Mouse (Mus musculus): ENCODE measurements around the gene Manf. TPM values are rescaled to one million over a fixed set of nuclear protein-coding genes. Genes with fewer than 3 reads are reported as not detected.

Gene Manf
- polyA plus RNA-seq, 1 experiment from 2014 or later = 211 TPM

- no peak for ATAC-seq
- Histone ChIP-seq H3K4me3 (ENCODE audit: low read depth, low read length) (no peak overlapping the region), H3K27ac (ENCODE audit: low read depth, low read length) (no peak overlapping the region), H3K27me3 (replicated peaks; ENCODE audit: control insufficient read depth, insufficient read depth, low read length) (no peaks in the 10 kb centered on the region), H3K4me1 (replicated peaks; ENCODE audit: control insufficient read depth, insufficient read depth, low read length) (no peaks in the 10 kb centered on the region), H3K36me3 (ENCODE audit: control insufficient read depth, insufficient read depth) (no peaks in the 10 kb centered on the region), H3K9me3 (ENCODE audit: control insufficient read depth) (no peaks in the 10 kb centered on the region), H3K4me2 (replicated peaks; ENCODE audit: low read depth) (no peak overlapping the region), H3K9ac (ENCODE audit: low read depth, low read length) (no peak overlapping the region)
- peak; percentile 65 for TF ChIP-seq CTCF (IDR thresholded peaks at IDR 0.05; ENCODE audit: low read depth)
- WGBS = 100% methylated on average over 1 of the region's 1 CpGs
Observed at GRCm38 (mm10) chr9:106819201-106819600, 72.6 kb downstream of the Manf start.

- 79% methylated on average over 6 of the region's 6 CpGs for WGBS
- H3K4me1 ChIP-seq (replicated peaks; ENCODE audit: control insufficient read depth, insufficient read depth, low read length) = no peaks in the 10 kb centered on the region
- no peak overlapping the region for H3K4me3 ChIP-seq (ENCODE audit: low read depth, low read length)
- H3K4me2 ChIP-seq (replicated peaks; ENCODE audit: low read depth) = no peak overlapping the region
- no peak for ATAC-seq
- no peak for TF ChIP-seq CTCF (IDR thresholded peaks at IDR 0.05; ENCODE audit: low read depth)
- no peak overlapping the region for H3K9ac ChIP-seq (ENCODE audit: low read depth, low read length)
- no peak overlapping the region for H3K27ac ChIP-seq (ENCODE audit: low read depth, low read length)
- no peaks in the 10 kb centered on the region for H3K9me3 ChIP-seq (ENCODE audit: control insufficient read depth)
- H3K27me3 ChIP-seq (replicated peaks; ENCODE audit: control insufficient read depth, insufficient read depth, low read length) = no peaks in the 10 kb centered on the region
- no peaks in the 10 kb centered on the region for H3K36me3 ChIP-seq (ENCODE audit: control insufficient read depth, insufficient read depth)
Observed at GRCm38 (mm10) chr9:106818191-106818590, 73.6 kb downstream of the Manf start.

- H3K27me3 ChIP-seq (replicated peaks; ENCODE audit: control insufficient read depth, insufficient read depth, low read length) = no peaks in the 10 kb centered on the region
- no peak overlapping the region for H3K4me2 ChIP-seq (replicated peaks; ENCODE audit: low read depth)
- no peak for ATAC-seq
- H3K4me3 ChIP-seq (ENCODE audit: low read depth, low read length) = no peak overlapping the region
- no peaks in the 10 kb centered on the region for H3K36me3 ChIP-seq (ENCODE audit: control insufficient read depth, insufficient read depth)
- no peaks in the 10 kb centered on the region for H3K9me3 ChIP-seq (ENCODE audit: control insufficient read depth)
- no peak for TF ChIP-seq CTCF (IDR thresholded peaks at IDR 0.05; ENCODE audit: low read depth)
- no peak overlapping the region for H3K27ac ChIP-seq (ENCODE audit: low read depth, low read length)
- 80% methylated on average over 4 of the region's 4 CpGs for WGBS
- no peaks in the 10 kb centered on the region for H3K4me1 ChIP-seq (replicated peaks; ENCODE audit: control insufficient read depth, insufficient read depth, low read length)
- no peak overlapping the region for H3K9ac ChIP-seq (ENCODE audit: low read depth, low read length)
Observed at GRCm38 (mm10) chr9:106806503-106806902, 85.3 kb downstream of the Manf start.

- no peak overlapping the region for H3K4me3 ChIP-seq (ENCODE audit: low read depth, low read length)
Observed at GRCm38 (mm10) chr9:106790831-106791230, 100.9 kb downstream of the Manf start.

GRCm38 (mm10) chr9:106789363-106789762 is 102.4 kb downstream of the Manf start:
- H3K4me2 ChIP-seq (replicated peaks; ENCODE audit: low read depth) = peak overlapping the region; percentile 76
- 6% methylated on average over 10 of the region's 10 CpGs for WGBS
- ATAC-seq = no peak
- no peaks in the 10 kb centered on the region for H3K9me3 ChIP-seq (ENCODE audit: control insufficient read depth)
- no peaks in the 10 kb centered on the region for H3K27me3 ChIP-seq (replicated peaks; ENCODE audit: control insufficient read depth, insufficient read depth, low read length)
- no peaks in the 10 kb centered on the region for H3K36me3 ChIP-seq (ENCODE audit: control insufficient read depth, insufficient read depth)
- no peak for TF ChIP-seq CTCF (IDR thresholded peaks at IDR 0.05; ENCODE audit: low read depth)
- peak overlapping the region; percentile 81 for H3K27ac ChIP-seq (ENCODE audit: low read depth, low read length)
- H3K9ac ChIP-seq (ENCODE audit: low read depth, low read length) = peak overlapping the region; percentile 100
- H3K4me1 ChIP-seq (replicated peaks; ENCODE audit: control insufficient read depth, insufficient read depth, low read length) = peaks cover 3% of the 10 kb centered on the region; the same call in 1 of the 2 replicates
- H3K4me3 ChIP-seq (ENCODE audit: low read depth, low read length) = peak overlapping the region; percentile 99

More at GRCm38 (mm10) chr9:106790831-106791230, 100.9 kb downstream of the Manf start:
- WGBS = 42% methylated on average over 6 of the region's 6 CpGs
- Histone ChIP-seq H3K27me3 (replicated peaks; ENCODE audit: control insufficient read depth, insufficient read depth, low read length) (no peaks in the 10 kb centered on the region), H3K27ac (ENCODE audit: low read depth, low read length) (peak overlapping the region; percentile 42), H3K4me2 (replicated peaks; ENCODE audit: low read depth) (peak overlapping the region; percentile 37), H3K9me3 (ENCODE audit: control insufficient read depth) (no peaks in the 10 kb centered on the region), H3K36me3 (ENCODE audit: control insufficient read depth, insufficient read depth) (no peaks in the 10 kb centered on the region), H3K4me1 (replicated peaks; ENCODE audit: control insufficient read depth, insufficient read depth, low read length) (peaks cover 3% of the 10 kb centered on the region; the same call in 1 of the 2 replicates), H3K9ac (ENCODE audit: low read depth, low read length) (no peak overlapping the region)
- ATAC-seq = peak; percentile 81
- no peak for TF ChIP-seq CTCF (IDR thresholded peaks at IDR 0.05; ENCODE audit: low read depth)

- H3K9ac ChIP-seq (ENCODE audit: low read depth, low read length) = peak within 1 kb of the TSS; percentile 100
- H3K36me3 ChIP-seq (ENCODE audit: control insufficient read depth, insufficient read depth) = no peaks in the 10 kb centered on the region
- H3K27me3 ChIP-seq (replicated peaks; ENCODE audit: control insufficient read depth, insufficient read depth, low read length) = no peaks in the 10 kb centered on the region
- H3K4me3 ChIP-seq (ENCODE audit: low read depth, low read length) = peak within 1 kb of the TSS; percentile 99
- no peaks in the 10 kb centered on the region for H3K9me3 ChIP-seq (ENCODE audit: control insufficient read depth)
- H3K4me2 ChIP-seq (replicated peaks; ENCODE audit: low read depth) = peak within 1 kb of the TSS; percentile 76
- TF ChIP-seq CTCF (IDR thresholded peaks at IDR 0.05; ENCODE audit: low read depth) = peak; percentile 42
- H3K4me1 ChIP-seq (replicated peaks; ENCODE audit: control insufficient read depth, insufficient read depth, low read length) = peaks cover 3% of the 10 kb centered on the region; the same call in 1 of the 2 replicates
- H3K27ac ChIP-seq (ENCODE audit: low read depth, low read length) = peak within 1 kb of the TSS; percentile 81
- under 1% methylated on average over 49 of the region's 49 CpGs for WGBS
- ATAC-seq = peak; percentile 78
Observed at GRCm38 (mm10) chr9:106788812-106789321, 102.9 kb downstream of the Manf start, which contains the start of gene Rad54l2. TSS of gene Rad54l2 (minus strand) at chr9:106789194.

Other genes starting within 250 kb of the Manf start
- not detected in 2 replicates for gene Grm2, start 235.9 kb downstream of the Manf start, polyA plus RNA-seq (2015; fragmentation: Nextera tagmentation; extraction: Ambion mirVana)
- 100 and 109 TPM in 2 replicates for gene Tex264, start 206.1 kb downstream of the Manf start, polyA plus RNA-seq (2015; fragmentation: Nextera tagmentation; extraction: Ambion mirVana)
- 1.9 and 3.0 TPM in 2 replicates for gene Rad54l2, start 102.8 kb downstream of the Manf start, polyA plus RNA-seq (2015; fragmentation: Nextera tagmentation; extraction: Ambion mirVana)
- gene Dcaf1, start 70.1 kb downstream of the Manf start, polyA plus RNA-seq (2015; fragmentation: Nextera tagmentation; extraction: Ambion mirVana) = 4.8 and 5.2 TPM in 2 replicates
- 3.7 and 3.8 TPM in 2 replicates for gene Rbm15b, start 4.6 kb downstream of the Manf start, polyA plus RNA-seq (2015; fragmentation: Nextera tagmentation; extraction: Ambion mirVana)